Mouse (Mus musculus): ENCODE measurements around the gene Gng2. TPM values are rescaled to one million over a fixed set of nuclear protein-coding genes. Genes with fewer than 3 reads are reported as not detected.

The Gng2 gene
- total RNA-seq, 2 experiments from 2014 or later, result 521 to 543 TPM

Other genes with a start within 250 kb of the Gng2 start
- gene Nid2, start 226.4 kb downstream of the Gng2 start, total RNA-seq (2021), result 10 to 100 TPM; 13.0 to 14.9 TPM
- 10 to 100 TPM; 55.3 to 58.1 TPM for gene Rtraf, start 153.8 kb downstream of the Gng2 start, total RNA-seq (2021)
- 1 to 10 TPM; 4.6 to 4.8 TPM for gene Saysd1, start 160.9 kb upstream of the Gng2 start, total RNA-seq (2021)
- gene Kcnk5, start 204.2 kb upstream of the Gng2 start, total RNA-seq (2021), result under 1 TPM; 0.34 to 0.36 TPM

Measured in left cerebral cortex, postnatal 10 days (tissue).